Mouse (Mus musculus) lung, postnatal 0 days (tissue): ENCODE data around the gene Sirt5.

Source experiments
- CTCF ChIP-seq: IDR thresholded peaks from 2 replicates; pipeline ENCODE4 v1.5.1; 2016; ENCODE audit warnings: antibody characterized with exemption, mild to moderate bottlenecking
- EP300 ChIP-seq: IDR thresholded peaks from 2 replicates; pipeline ENCODE4 v1.6.1; 2016; ENCODE audit warnings: antibody characterized with exemption, mild to moderate bottlenecking, control low read depth

- TF ChIP-seq EP300, result no peak
- TF ChIP-seq CTCF, result no peak
Measured at GRCm38 (mm10) chr13:43325427-43325826, 39.9 kb upstream of the Sirt5 start.
